Mouse (Mus musculus): ENCODE data around the gene Mcm3ap. TPM values are rescaled to one million over a fixed set of nuclear protein-coding genes. Genes with fewer than 3 reads are reported as not detected.

Mcm3ap gene
- polyA plus RNA-seq, 1 experiment: 51.7 TPM

DNA sequence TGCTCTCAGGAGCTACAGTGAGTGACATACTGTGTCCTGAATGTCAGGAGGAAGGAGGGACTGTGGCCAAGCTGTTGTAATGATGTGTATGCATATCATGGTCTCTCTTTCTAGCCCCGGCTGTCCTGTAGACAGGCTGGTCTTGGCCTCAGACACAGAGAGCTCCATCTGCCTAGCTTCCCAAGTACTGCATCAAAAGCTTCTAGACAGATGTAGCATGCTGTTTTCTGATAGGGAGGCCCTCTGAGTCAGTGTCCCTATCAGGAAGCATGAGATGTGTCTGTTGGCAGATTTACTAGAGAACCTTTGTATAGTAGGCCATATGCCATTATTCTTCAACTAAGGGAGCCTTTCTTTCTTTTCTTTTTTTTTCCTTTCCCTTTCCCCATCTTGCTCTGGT is 24.8 kb downstream of the Mcm3ap start:
- DNase-seq (ENCODE audit: extremely low spot score in 1 of 2, low spot score in 1 of 2): no peak

- DNase-seq (ENCODE audit: extremely low spot score in 1 of 2, low spot score in 1 of 2): no peak
These were observed 26.8 kb downstream of the Mcm3ap start for GRCm38 (mm10) chr10:76495501-76495900.

- DNase-seq (ENCODE audit: extremely low spot score in 1 of 2, low spot score in 1 of 2): no peak
These were observed 27.6 kb downstream of the Mcm3ap start for GRCm38 (mm10) chr10:76496366-76496765.

DNA sequence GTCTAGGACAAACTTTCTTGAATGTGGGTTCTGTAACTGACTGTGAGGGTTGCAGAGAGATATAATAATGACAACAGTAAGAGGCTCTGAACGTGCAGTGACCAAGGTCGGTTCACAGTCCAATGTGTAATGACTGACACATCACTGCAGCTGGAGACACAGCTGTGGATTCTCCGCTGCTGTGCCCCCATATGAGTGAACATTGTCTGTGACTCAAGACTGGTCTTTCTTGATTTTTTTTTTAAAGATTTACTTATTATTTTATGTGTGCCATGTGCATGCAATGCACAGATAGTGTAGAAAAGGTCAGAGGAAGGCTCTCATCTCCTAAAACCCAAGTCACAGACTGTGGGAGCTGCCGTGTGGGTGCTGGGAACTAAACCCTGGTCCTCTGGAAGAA is 28.8 kb downstream of the Mcm3ap start:
- no peak for DNase-seq (ENCODE audit: extremely low spot score in 1 of 2, low spot score in 1 of 2)

GRCm38 (mm10) chr10:76504271-76504943 is 35.7 kb downstream of the Mcm3ap start:
- DNase-seq (ENCODE audit: extremely low spot score in 1 of 2, low spot score in 1 of 2): no peak

- DNase-seq (ENCODE audit: extremely low spot score in 1 of 2, low spot score in 1 of 2): no peak
These were observed 37.1 kb downstream of the Mcm3ap start for GRCm38 (mm10) chr10:76505865-76506264.

GRCm38 (mm10) chr10:76512965-76513583 is 44.3 kb downstream of the Mcm3ap start:
- peak in 1 of 2 experiments; percentile 50 for DNase-seq (ENCODE audit: extremely low spot score in 1 of 2, low spot score in 1 of 2)

GRCm38 (mm10) chr10:76530922-76531321 is 62.2 kb downstream of the Mcm3ap start:
- no peak for DNase-seq (ENCODE audit: extremely low spot score in 1 of 2, low spot score in 1 of 2)

DNA sequence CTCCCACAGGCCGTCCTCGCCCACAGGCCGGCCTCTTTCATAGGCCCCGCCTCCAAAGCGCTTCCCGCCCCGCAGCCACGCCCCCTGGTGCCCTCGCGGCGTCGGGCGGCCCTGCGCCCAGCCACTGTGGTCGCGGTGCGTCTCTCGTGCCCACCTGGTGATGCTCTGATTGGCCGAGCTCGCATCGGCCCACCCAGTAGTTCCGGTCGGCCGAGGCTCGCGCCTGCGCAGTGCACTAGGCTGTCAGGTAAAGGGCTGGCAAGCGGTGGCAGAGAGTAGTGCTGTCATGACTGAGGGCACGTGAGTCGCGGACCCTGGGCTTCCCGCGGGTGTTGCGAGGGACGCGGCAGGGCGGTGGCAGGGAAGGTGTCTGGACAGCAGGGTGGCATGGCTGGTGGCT is 62.6 kb downstream of the Mcm3ap start, which contains the start of gene Lss:
Lss (plus strand) TSS at position 214 of the 400 bp plus-strand sequence.
- DNase-seq (ENCODE audit: extremely low spot score in 1 of 2, low spot score in 1 of 2): peak; percentile 93 to 98

- DNase-seq (ENCODE audit: extremely low spot score in 1 of 2, low spot score in 1 of 2): no peak
These were observed 63.1 kb downstream of the Mcm3ap start for GRCm38 (mm10) chr10:76531828-76532227.

DNA sequence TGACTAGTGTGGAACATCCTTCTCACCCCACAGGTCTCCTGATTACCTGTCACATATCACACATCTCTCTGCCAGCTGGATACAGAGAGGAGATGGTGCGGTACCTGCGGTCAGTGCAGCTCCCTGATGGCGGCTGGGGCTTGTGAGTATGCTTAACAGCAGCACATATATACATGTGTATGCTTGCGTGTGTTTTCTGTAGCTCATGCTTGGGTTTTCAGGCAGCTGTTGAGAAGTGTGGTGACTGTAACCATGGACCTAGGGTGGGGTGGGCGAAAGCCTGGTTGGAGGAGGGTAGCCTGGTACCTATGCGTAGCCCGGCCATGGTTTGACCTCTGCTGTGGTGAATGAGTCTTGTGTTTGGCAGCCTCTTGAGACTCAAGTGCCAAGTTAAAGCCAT is 66.8 kb downstream of the Mcm3ap start:
- no peak for DNase-seq (ENCODE audit: extremely low spot score in 1 of 2, low spot score in 1 of 2)

DNA sequence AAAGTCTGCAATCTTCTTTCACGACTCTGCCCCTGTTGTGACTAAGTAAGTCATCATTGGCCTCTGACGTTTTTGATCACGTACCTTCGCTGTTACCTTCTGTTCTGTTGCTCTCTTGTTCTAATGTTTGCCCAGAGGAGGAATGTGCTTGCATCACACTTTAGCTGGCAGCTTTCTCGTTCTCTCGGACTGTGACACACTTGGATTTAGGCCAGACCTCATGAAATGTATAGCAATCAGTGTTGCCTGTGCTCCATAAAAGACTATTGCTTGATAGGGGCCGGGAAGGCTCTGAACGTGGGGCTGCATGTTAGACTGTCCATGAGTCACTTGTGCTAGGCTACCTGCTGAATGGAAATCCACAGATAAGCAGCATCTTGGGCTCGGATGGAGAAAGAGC is 68.9 kb downstream of the Mcm3ap start:
- DNase-seq (ENCODE audit: extremely low spot score in 1 of 2, low spot score in 1 of 2): no peak

- no peak for DNase-seq (ENCODE audit: extremely low spot score in 1 of 2, low spot score in 1 of 2)
These were observed 72.8 kb downstream of the Mcm3ap start for GRCm38 (mm10) chr10:76541336-76542085.

DNA sequence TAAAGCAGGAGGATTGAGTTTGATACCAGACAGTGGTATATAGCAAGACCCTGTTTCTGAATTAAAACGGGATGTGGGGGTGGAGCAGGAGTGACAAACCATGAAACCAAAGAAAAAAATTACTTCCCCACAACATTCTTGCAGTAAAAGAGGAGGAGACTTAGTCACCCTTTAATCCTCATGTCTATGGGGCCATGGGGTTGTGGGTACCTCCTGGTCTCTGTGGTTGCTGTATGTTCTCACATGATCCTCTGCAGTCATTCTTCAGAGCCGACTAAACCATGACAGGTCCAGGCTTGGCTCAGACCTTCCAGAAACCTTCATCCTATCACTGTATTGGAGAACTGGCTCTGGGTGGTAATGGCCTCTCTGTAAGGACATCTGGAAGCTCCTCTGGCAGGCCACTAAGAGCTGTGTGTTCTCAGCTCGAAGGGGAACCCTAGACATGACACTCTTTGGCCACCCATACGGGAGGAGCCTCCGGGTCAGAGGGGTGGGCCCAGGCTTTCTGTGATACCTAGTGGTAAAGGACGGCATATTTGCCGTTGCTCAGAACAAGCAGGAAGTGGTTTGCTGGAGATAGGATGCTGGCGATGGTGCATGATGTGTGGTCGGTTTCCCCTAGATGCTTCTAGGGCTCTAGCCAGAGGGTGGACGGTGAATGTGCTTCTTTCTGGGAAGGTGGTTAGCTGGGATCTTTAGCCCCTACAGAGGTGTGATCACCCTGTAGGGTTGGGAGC is 74.1 kb downstream of the Mcm3ap start:
- no peak for DNase-seq (ENCODE audit: extremely low spot score in 1 of 2, low spot score in 1 of 2)

DNA sequence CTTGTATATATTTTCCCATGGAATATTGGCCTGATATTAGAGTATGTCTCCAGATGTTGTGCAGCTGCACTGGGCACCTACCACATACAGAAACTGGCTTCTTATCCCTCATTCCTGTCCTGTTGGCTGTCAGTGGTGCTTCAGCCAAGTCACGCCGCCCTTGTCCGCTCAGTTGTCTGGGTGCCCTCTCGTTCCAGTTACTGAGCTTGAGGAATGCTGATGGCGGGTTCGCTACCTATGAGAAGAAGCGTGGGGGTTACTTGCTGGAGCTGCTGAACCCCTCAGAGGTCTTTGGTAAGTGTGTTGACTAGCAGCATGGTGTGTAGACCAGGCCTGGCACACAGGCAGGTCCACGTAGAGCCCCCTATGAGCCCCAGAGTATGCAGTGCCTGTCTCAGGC is 77.8 kb downstream of the Mcm3ap start:
- DNase-seq (ENCODE audit: extremely low spot score in 1 of 2, low spot score in 1 of 2): no peak

DNA sequence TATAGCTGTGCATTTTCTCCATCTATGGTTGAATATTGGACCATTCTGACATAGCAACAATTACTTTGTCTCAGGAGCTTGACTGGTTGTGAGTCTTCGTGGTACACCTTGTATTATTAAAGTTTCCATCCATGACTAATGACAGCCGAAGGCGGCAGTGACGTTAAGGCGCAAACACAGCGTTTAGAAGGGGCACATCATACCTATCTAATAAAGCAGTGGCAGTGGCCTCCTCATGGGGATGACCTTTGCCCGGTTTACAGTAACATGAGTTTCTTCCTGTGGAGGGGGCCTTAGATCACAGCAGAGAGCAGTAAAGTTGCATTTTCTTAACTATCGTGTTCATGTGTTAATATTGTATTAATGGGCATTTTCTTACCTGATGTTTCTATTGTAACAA is 79.5 kb downstream of the Mcm3ap start:
- no peak for DNase-seq (ENCODE audit: extremely low spot score in 1 of 2, low spot score in 1 of 2)

DNA sequence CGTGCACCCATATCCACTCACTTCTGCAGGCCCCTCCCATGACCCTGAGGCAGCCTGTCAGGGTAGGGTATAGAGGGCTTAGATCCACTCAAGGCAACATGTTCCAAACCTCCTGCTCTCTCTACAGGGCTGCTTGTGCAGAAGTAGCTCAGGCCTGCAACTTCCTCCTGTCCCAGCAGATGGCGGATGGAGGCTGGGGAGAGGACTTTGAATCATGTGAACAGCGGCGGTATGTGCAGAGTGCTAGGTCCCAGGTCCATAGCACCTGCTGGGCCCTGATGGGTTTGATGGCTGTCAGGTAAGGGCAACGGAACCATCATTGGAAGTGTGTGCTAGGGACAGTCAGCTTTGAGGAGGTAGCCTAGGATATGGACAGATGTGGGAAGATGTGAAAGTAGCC is 81.7 kb downstream of the Mcm3ap start:
- peak in 1 of 2 experiments; percentile 20 for DNase-seq (ENCODE audit: extremely low spot score in 1 of 2, low spot score in 1 of 2)

DNA sequence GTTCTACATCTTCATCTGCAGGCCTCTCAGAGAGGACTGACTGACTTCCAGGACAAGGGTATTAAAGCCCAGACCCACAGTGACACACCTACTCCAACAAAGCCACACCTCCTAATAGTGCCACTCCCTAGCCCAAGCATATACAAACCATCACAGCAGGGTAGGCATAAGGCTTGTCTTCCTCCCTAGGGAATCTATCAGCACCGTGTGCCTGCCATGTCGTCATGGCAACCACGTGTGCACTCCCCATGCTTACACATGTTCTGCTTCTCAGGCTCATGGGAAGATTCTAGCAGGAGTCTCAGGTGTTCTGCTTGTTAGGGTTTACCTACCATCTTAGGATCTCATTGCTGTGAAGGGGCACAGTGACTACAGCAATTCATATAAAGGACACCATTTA is 82.8 kb downstream of the Mcm3ap start:
- no peak for DNase-seq (ENCODE audit: extremely low spot score in 1 of 2, low spot score in 1 of 2)

- no peak for DNase-seq (ENCODE audit: extremely low spot score in 1 of 2, low spot score in 1 of 2)
These were observed 85.3 kb downstream of the Mcm3ap start for GRCm38 (mm10) chr10:76554061-76554460.

DNA sequence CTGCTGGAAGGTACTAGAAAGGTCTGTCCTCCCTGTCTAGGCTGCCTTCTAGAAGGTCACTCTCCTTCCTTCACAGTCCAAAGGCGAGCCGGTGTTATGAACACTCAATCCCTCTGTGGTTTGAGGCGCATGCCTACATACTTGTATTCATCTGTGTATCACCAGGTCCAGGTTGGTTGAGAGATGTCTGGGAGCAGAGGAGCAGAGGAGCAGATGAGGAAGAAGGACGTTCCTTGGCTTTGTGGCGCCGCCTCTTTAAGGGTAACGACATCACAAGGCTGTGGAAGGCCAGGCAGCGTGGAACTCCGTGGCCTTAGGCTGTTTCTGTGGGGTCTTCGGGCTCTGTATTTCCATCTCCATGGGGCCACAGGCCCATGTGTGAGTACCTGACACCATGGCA is 93.2 kb downstream of the Mcm3ap start, which contains the start of gene Spatc1l:
Spatc1l (plus strand) TSS at position 301 of the 400 bp plus-strand sequence.
- DNase-seq (ENCODE audit: extremely low spot score in 1 of 2, low spot score in 1 of 2): no peak
